14 mouse cellular contexts compared by ENCODE assay signal in the genomic region with DNA sequence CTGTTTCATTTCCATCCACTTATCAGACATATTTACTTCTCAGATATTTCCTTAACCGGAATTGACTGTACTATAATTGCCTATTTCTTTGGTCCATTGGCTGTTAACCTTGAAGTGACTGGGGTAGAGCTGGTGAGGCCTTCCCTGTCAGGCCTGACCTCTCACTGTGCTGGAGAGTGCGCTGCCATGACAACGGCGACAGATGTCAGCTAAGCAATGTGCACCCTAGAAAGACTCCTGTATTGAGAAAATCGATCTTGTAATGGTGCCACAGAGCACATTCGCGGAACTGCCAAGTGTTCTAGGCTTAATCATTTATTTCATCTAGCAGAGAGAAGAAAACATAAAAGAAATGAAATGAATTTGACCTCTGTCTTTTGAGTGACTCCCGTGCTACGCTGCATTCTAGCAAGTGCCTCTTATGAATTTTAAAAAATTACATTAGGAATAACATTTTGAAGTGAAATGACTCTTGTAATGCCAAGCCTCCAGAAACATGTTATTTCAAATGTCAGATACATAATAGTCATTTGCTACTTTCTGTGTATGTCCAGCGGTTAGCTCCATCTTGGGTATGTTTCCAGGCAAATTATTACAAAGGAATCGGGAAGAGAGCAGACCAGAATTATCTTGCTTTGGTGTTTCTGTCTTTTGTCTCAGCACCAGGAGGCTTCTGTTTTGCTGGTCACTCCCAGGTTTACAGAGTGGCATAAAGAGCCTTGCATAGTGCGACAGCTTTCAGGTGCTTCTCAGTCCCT.
DNase-seq lines count a peak whose midpoint lies in the region; ATAC-seq lines count a peak whose summit lies in the region.
"Had no signal": no experiment of that assay in that cellular context is flagged by ENCODE, and none has a peak within 500 bp of the region (broad histone marks: within the 10 kb centered on the region; RNA-seq: fewer than 3 reads in every experiment).

No protein-coding gene starts in this region.

- WGBS in hindbrain, embryonic 11.5 days, result 37% methylated on average over 12 of the region's 12 CpGs
- 15% methylated on average over 12 of the region's 12 CpGs for WGBS in midbrain, embryonic 16.5 days

- H3K4me1 ChIP-seq in hindbrain, embryonic 11.5 days (replicated peaks; ENCODE audit: control insufficient read depth, insufficient read depth, low read length), result peaks cover 3% of the 10 kb centered on the region
- peaks cover 23% of the 10 kb centered on the region for H3K4me1 ChIP-seq in midbrain, embryonic 16.5 days (ENCODE audit: control insufficient read depth, insufficient read depth, low read length)

- DNase-seq in adrenal gland, postnatal 10 days, result peak; percentile 8
- no peak for DNase-seq in adrenal gland, postnatal 14 days
- peak; percentile 71 for DNase-seq in embryo, embryonic 10.5 days (ENCODE audit: low spot score)
- DNase-seq in hindbrain, embryonic 11.5 days (ENCODE audit: low spot score), result peak; percentile 69
- no peak for DNase-seq in B cell, adult 2 months
- no peak for DNase-seq in kidney, adult 9 months
- DNase-seq in lung, postnatal 14 days, result no peak
- DNase-seq: cerebellum, adult 18-20 months; heart, postnatal 36 days; kidney, postnatal 14 days; lung, postnatal 10 days had no signal

- no peaks in the 10 kb centered on the region for H3K27me3 ChIP-seq in hindbrain, embryonic 11.5 days (ENCODE audit: control insufficient read depth, insufficient read depth, low read length)
- no peaks in the 10 kb centered on the region for H3K27me3 ChIP-seq in midbrain, embryonic 16.5 days (ENCODE audit: control insufficient read depth, insufficient read depth, low read depth, low read length)
- H3K27me3 ChIP-seq: limb, embryonic 13.5 days had no signal

- H3K4me3 ChIP-seq in hindbrain, embryonic 11.5 days (ENCODE audit: low read depth, low read length), result no peak overlapping the region
- H3K4me3 ChIP-seq in midbrain, embryonic 16.5 days (ENCODE audit: low read depth, low read length), result no peak overlapping the region
- H3K4me3 ChIP-seq: erythroblast, embryonic 14.5 days; limb, embryonic 13.5 days had no signal

- peak; percentile 91 for ATAC-seq in hindbrain, embryonic 11.5 days (ENCODE audit: low FRiP score)
- ATAC-seq in midbrain, embryonic 16.5 days, result peak; percentile 79; the same call in 1 of the 2 replicates

- peak overlapping the region; percentile 68 for H3K27ac ChIP-seq in hindbrain, embryonic 11.5 days (ENCODE audit: low read depth, low read length)
- peak overlapping the region; percentile 74 for H3K27ac ChIP-seq in midbrain, embryonic 16.5 days (ENCODE audit: low read length)
- H3K27ac ChIP-seq: limb, embryonic 13.5 days had no signal

- no peaks in the 10 kb centered on the region for H3K9me3 ChIP-seq in hindbrain, embryonic 11.5 days (ENCODE audit: control insufficient read depth, low read length)
- no peaks in the 10 kb centered on the region for H3K9me3 ChIP-seq in midbrain, embryonic 16.5 days (replicated peaks; ENCODE audit: control insufficient read depth, low read length, poor library complexity, severe bottlenecking)
- H3K9me3 ChIP-seq: limb, embryonic 13.5 days had no signal

- H3K36me3 ChIP-seq in hindbrain, embryonic 11.5 days (ENCODE audit: control insufficient read depth, insufficient read depth, low read length), result no peaks in the 10 kb centered on the region
- no peaks in the 10 kb centered on the region for H3K36me3 ChIP-seq in midbrain, embryonic 16.5 days (ENCODE audit: control insufficient read depth, insufficient read depth, low read length)
- H3K36me3 ChIP-seq: limb, embryonic 13.5 days had no signal

- H3K9ac ChIP-seq in hindbrain, embryonic 11.5 days (ENCODE audit: low read depth, low read length), result no peak overlapping the region
- no peak overlapping the region for H3K9ac ChIP-seq in midbrain, embryonic 16.5 days (ENCODE audit: low read depth, low read length)
- H3K9ac ChIP-seq: limb, embryonic 13.5 days had no signal

- H3K4me2 ChIP-seq in hindbrain, embryonic 11.5 days (replicated peaks; ENCODE audit: low read depth, low read length), result no peak overlapping the region
- no peak overlapping the region for H3K4me2 ChIP-seq in midbrain, embryonic 16.5 days (ENCODE audit: low read length)
- H3K4me2 ChIP-seq: limb, embryonic 13.5 days had no signal

Comparison
In these comparisons a context has a peak if more than half of its experiments do, and no peak if none do; other contexts are left out.
1. DNase-seq: peak in adrenal gland, postnatal 10 days (single experiment), embryo, embryonic 10.5 days (single experiment) and hindbrain, embryonic 11.5 days (single experiment); none in adrenal gland, postnatal 14 days (single experiment), B cell, adult 2 months (0 of 2), kidney, adult 9 months (single experiment) and lung, postnatal 14 days (single experiment).